Mouse (Mus musculus): Measurements from ENCODE around the gene Fez1. TPM values are rescaled to one million over a fixed set of nuclear protein-coding genes. Genes with fewer than 3 reads are reported as not detected.

The Fez1 gene
- polyA plus RNA-seq, 1 experiment from 2014 or later: 2.5 TPM

GRCm38 (mm10) chr9:36808126-36808785 is 13.4 kb upstream of the Fez1 start:
- 76% methylated on average over 5 of the region's 5 CpGs for WGBS
- Histone ChIP-seq H3K4me1 (ENCODE audit: insufficient read depth, low read depth, low read length) (no peaks in the 10 kb centered on the region), H3K36me3 (ENCODE audit: insufficient read depth, low read length) (no peaks in the 10 kb centered on the region), H3K4me2 (replicated peaks; ENCODE audit: low read depth, low read length) (no peak overlapping the region), H3K27me3 (replicated peaks; ENCODE audit: insufficient read depth, low read length) (no peaks in the 10 kb centered on the region), H3K9ac (replicated peaks; ENCODE audit: low read depth) (no peak overlapping the region), H3K9me3 (ENCODE audit: low read length) (no peaks in the 10 kb centered on the region), H3K27ac (ENCODE audit: low read length) (no peak overlapping the region), H3K4me3 (ENCODE audit: low read depth, low read length) (no peak overlapping the region)
- no peak for TF ChIP-seq CTCF (IDR thresholded peaks at IDR 0.05)
- DNase-seq (ENCODE audit: low spot score) (no peak), ATAC-seq (no peak)

GRCm38 (mm10) chr9:36814486-36814885 is 7.2 kb upstream of the Fez1 start:
- no peaks in the 10 kb centered on the region for H3K4me1 ChIP-seq (ENCODE audit: insufficient read depth, low read depth, low read length)
- H3K9me3 ChIP-seq (ENCODE audit: low read length): no peaks in the 10 kb centered on the region
- no peaks in the 10 kb centered on the region for H3K27me3 ChIP-seq (replicated peaks; ENCODE audit: insufficient read depth, low read length)
- H3K4me3 ChIP-seq (ENCODE audit: low read depth, low read length): no peak overlapping the region
- ATAC-seq (no peak), DNase-seq (ENCODE audit: low spot score) (no peak)
- H3K27ac ChIP-seq (ENCODE audit: low read length): no peak overlapping the region
- WGBS: 55% methylated on average over 2 of the region's 3 CpGs
- no peak overlapping the region for H3K9ac ChIP-seq (replicated peaks; ENCODE audit: low read depth)
- no peak overlapping the region for H3K4me2 ChIP-seq (replicated peaks; ENCODE audit: low read depth, low read length)
- no peak for TF ChIP-seq EP300 (IDR thresholded peaks at IDR 0.05)
- peak; percentile 27; the same call in 1 of the 2 replicates for TF ChIP-seq CTCF (IDR thresholded peaks at IDR 0.05)
- no peaks in the 10 kb centered on the region for H3K36me3 ChIP-seq (ENCODE audit: insufficient read depth, low read length)

DNA sequence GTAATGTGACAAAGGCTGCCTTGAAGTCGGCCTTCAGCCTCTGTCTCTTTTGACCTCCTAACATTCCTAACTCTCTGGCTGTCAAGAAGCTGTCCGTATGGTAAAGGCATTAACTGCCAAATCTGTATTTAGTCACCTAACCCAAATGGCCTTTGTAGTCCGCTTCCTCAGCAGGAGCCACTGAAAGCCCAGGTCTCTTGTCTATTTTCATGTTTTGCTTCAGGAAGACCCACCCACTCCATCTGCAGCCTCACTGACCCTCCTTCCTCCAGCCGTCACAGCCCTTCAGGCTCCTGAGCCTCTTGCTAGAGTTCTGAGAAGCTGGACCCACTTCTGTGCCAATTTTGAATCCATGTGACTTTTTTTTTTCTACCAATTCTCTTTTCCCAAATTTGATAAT is 2.8 kb upstream of the Fez1 start:
- Histone ChIP-seq H3K27me3 (replicated peaks; ENCODE audit: insufficient read depth, low read length) (no peaks in the 10 kb centered on the region), H3K4me3 (ENCODE audit: low read depth, low read length) (no peak overlapping the region), H3K9me3 (ENCODE audit: low read length) (no peaks in the 10 kb centered on the region), H3K4me2 (replicated peaks; ENCODE audit: low read depth, low read length) (no peak overlapping the region), H3K4me1 (ENCODE audit: insufficient read depth, low read depth, low read length) (no peaks in the 10 kb centered on the region), H3K9ac (replicated peaks; ENCODE audit: low read depth) (no peak overlapping the region), H3K36me3 (ENCODE audit: insufficient read depth, low read length) (no peaks in the 10 kb centered on the region), H3K27ac (ENCODE audit: low read length) (no peak overlapping the region)
- no peak for TF ChIP-seq EP300 (IDR thresholded peaks at IDR 0.05)
- no peak for TF ChIP-seq CTCF (IDR thresholded peaks at IDR 0.05)
- no peak for ATAC-seq
- WGBS: 53% methylated on average over 4 of the region's 4 CpGs
- no peak for DNase-seq (ENCODE audit: low spot score)

DNA sequence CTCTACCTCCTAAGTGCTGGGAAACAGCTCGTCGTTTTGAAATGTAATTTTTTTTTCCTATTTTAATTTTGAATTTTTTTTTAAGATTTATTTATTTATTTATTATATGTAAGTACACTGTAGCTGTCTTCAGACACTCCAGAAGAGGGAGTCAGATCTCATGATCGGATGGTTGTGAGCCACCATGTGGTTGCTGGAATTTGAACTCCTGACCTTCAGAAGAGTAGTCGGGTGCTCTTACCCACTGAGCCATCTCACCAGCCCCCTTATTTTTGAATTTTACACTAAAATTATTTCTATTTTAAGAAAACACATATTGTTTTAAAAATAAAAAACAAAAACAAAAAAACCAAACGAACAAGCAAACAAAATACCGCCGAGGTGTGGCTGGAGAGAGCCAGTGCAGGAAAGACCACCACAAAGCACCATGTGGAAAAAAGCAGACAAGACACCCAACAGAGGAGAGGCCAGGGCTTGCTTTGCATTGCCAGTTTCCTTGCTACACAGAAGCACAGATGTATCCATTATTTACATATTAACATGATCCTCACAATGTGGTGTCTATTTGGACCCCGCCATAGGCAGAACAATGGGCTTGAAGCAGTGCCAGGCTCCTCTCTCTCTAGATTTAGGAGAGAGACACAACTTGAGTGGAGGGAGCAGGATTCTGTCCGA is 558 bp upstream of the Fez1 start:
- H3K9me3 ChIP-seq (ENCODE audit: low read length): no peaks in the 10 kb centered on the region
- H3K36me3 ChIP-seq (ENCODE audit: insufficient read depth, low read length): no peaks in the 10 kb centered on the region
- H3K4me3 ChIP-seq (ENCODE audit: low read depth, low read length): no peak overlapping the region
- no peak overlapping the region for H3K9ac ChIP-seq (replicated peaks; ENCODE audit: low read depth)
- DNase-seq (ENCODE audit: low spot score) (no peak), ATAC-seq (no peak)
- no peaks in the 10 kb centered on the region for H3K27me3 ChIP-seq (replicated peaks; ENCODE audit: insufficient read depth, low read length)
- no peak overlapping the region for H3K27ac ChIP-seq (ENCODE audit: low read length)
- H3K4me2 ChIP-seq (replicated peaks; ENCODE audit: low read depth, low read length): no peak overlapping the region
- no peak for TF ChIP-seq CTCF (IDR thresholded peaks at IDR 0.05)
- no peak for TF ChIP-seq EP300 (IDR thresholded peaks at IDR 0.05)
- 40% methylated on average over 9 of the region's 9 CpGs for WGBS
- H3K4me1 ChIP-seq (ENCODE audit: insufficient read depth, low read depth, low read length): no peaks in the 10 kb centered on the region

DNA sequence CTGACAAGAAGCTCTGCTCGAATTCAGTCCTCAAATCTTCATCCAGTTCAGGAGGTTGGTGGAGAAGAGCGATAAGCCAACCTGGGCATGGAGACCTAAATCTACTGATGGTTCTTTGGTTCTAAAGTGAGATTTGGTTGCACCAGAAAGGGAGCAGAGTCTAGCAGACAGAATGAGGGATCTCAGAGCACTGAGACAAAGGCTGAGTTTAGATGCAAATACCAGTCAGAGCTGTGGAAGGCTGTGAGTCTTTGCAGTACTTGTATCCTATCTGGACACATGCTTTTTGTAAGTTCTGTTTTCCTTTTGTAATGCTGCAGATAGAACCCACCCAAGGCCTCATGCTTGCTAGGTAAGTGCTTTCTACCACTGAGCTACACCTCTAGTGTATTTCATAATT is 360 bp downstream of the Fez1 start:
- Histone ChIP-seq H3K9ac (replicated peaks; ENCODE audit: low read depth) (no peak overlapping the region), H3K27me3 (replicated peaks; ENCODE audit: insufficient read depth, low read length) (no peaks in the 10 kb centered on the region), H3K4me1 (ENCODE audit: insufficient read depth, low read depth, low read length) (no peaks in the 10 kb centered on the region), H3K4me2 (replicated peaks; ENCODE audit: low read depth, low read length) (no peak overlapping the region), H3K4me3 (ENCODE audit: low read depth, low read length) (no peak overlapping the region), H3K9me3 (ENCODE audit: low read length) (no peaks in the 10 kb centered on the region), H3K27ac (ENCODE audit: low read length) (no peak overlapping the region), H3K36me3 (ENCODE audit: insufficient read depth, low read length) (no peaks in the 10 kb centered on the region)
- TF ChIP-seq CTCF (IDR thresholded peaks at IDR 0.05): no peak
- TF ChIP-seq EP300 (IDR thresholded peaks at IDR 0.05): no peak
- ATAC-seq: no peak
- no peak for DNase-seq (ENCODE audit: low spot score)
- WGBS: 48% methylated on average over 2 of the region's 2 CpGs

- H3K27me3 ChIP-seq (replicated peaks; ENCODE audit: insufficient read depth, low read length): no peaks in the 10 kb centered on the region
- TF ChIP-seq CTCF (IDR thresholded peaks at IDR 0.05): no peak
- TF ChIP-seq EP300 (IDR thresholded peaks at IDR 0.05): no peak
- ATAC-seq (no peak), DNase-seq (ENCODE audit: low spot score) (no peak)
- no peaks in the 10 kb centered on the region for H3K9me3 ChIP-seq (ENCODE audit: low read length)
- H3K4me1 ChIP-seq (ENCODE audit: insufficient read depth, low read depth, low read length): no peaks in the 10 kb centered on the region
- no peak overlapping the region for H3K9ac ChIP-seq (replicated peaks; ENCODE audit: low read depth)
- H3K36me3 ChIP-seq (ENCODE audit: insufficient read depth, low read length): no peaks in the 10 kb centered on the region
- no peak overlapping the region for H3K27ac ChIP-seq (ENCODE audit: low read length)
- WGBS: 55% methylated on average over 2 of the region's 2 CpGs
- no peak overlapping the region for H3K4me2 ChIP-seq (replicated peaks; ENCODE audit: low read depth, low read length)
- H3K4me3 ChIP-seq (ENCODE audit: low read depth, low read length): no peak overlapping the region
These were observed 5.1 kb downstream of the Fez1 start for GRCm38 (mm10) chr9:36826612-36827363.

All from lung, postnatal 0 days (tissue).